Mouse (Mus musculus) erythroblast, embryonic 14.5 days (primary cell): ENCODE data around the gene Gcdh. TPM values are rescaled to one million over a fixed set of nuclear protein-coding genes. Genes with fewer than 3 reads are reported as not detected.

Source experiments
- H3K27me3 ChIP-seq: 2 replicates; pipeline ENCODE4 v1.6.1; 2012; ENCODE audit warnings: inconsistent platforms; ENCODE audit not compliant: control insufficient read depth
- H3K36me3 ChIP-seq: 2 replicates; pipeline ENCODE4 v1.6.1; 2012; ENCODE audit warnings: mild to moderate bottlenecking, inconsistent platforms; ENCODE audit not compliant: control insufficient read depth
- H3K4me1 ChIP-seq: 2 replicates; pipeline ENCODE4 v1.6.1; 2012; ENCODE audit warnings: inconsistent platforms; ENCODE audit not compliant: control insufficient read depth
- H3K4me3 ChIP-seq: replicated peaks from 2 replicates; pipeline ENCODE3; 2012; ENCODE audit warnings: moderate library complexity, mild to moderate bottlenecking, inconsistent platforms
- H3K9me3 ChIP-seq: 2 replicates; pipeline ENCODE4 v1.6.1; 2012; ENCODE audit warnings: low read length, inconsistent platforms, mixed read lengths; ENCODE audit not compliant: control insufficient read depth
- GATA1 ChIP-seq: IDR thresholded peaks from 2 replicates; pipeline ENCODE4 v1.6.1; 2012; ENCODE audit warnings: low read length, inconsistent platforms, mixed read lengths
- TAL1 ChIP-seq: IDR thresholded peaks from 3 replicates; pipeline ENCODE4 v1.6.1; 2012; ENCODE audit warnings: low read length, inconsistent platforms, mixed read lengths
- polyA plus RNA-seq: library from polyadenylated mRNA; stranded (reverse); fragments of >175 nt; gene quantifications from 2 replicates; pipeline ENCODE4 v1.2.3, GENCODE M21; 2012

The Gcdh gene
- polyA plus RNA-seq, 1 experiment, result 15.0 TPM

- Histone ChIP-seq H3K4me1 (peaks cover 50% of the 10 kb centered on the region), H3K9me3 (no peaks in the 10 kb centered on the region), H3K4me3 (no peak overlapping the region), H3K27me3 (no peaks in the 10 kb centered on the region), H3K36me3 (peaks cover 89% of the 10 kb centered on the region)
- TF ChIP-seq GATA1 (no peak), TAL1 (no peak)
Observed at GRCm38 (mm10) chr8:84888280-84888679, 5.4 kb downstream of the Gcdh start.

DNA sequence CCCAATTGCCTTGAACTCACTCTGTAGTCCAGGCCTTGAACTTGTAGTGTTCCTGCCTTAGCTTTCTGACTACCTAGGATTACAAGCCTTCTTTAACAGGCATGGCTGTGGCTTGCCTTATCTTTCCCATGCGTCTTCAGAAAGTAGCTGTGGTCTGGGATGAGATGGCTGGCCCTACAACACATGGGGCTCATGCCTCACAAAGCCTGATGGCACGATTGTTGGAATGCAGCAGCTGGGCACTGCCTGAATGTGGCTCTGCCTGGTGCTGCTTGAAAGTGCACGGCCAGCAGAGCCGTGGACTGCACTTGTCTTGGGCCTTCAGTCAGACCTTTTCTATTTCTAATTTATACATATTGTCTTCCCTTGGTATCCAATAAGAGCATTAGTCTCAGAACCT, 9.0 kb downstream of the Gcdh start:
- H3K9me3 ChIP-seq, result no peaks in the 10 kb centered on the region
- H3K4me3 ChIP-seq, result no peak overlapping the region
- H3K4me1 ChIP-seq, result peaks cover 23% of the 10 kb centered on the region
- H3K27me3 ChIP-seq, result no peaks in the 10 kb centered on the region
- TF ChIP-seq GATA1 (no peak), TAL1 (no peak)
- H3K36me3 ChIP-seq, result peaks cover 86% of the 10 kb centered on the region

- Histone ChIP-seq H3K4me1 (peaks cover 36% of the 10 kb centered on the region), H3K9me3 (no peaks in the 10 kb centered on the region), H3K36me3 (peaks cover 63% of the 10 kb centered on the region), H3K4me3 (no peak overlapping the region), H3K27me3 (no peaks in the 10 kb centered on the region)
- no peak for TF ChIP-seq TAL1
- no peak for TF ChIP-seq GATA1
Observed at GRCm38 (mm10) chr8:84878915-84879314, 14.8 kb downstream of the Gcdh start.

DNA sequence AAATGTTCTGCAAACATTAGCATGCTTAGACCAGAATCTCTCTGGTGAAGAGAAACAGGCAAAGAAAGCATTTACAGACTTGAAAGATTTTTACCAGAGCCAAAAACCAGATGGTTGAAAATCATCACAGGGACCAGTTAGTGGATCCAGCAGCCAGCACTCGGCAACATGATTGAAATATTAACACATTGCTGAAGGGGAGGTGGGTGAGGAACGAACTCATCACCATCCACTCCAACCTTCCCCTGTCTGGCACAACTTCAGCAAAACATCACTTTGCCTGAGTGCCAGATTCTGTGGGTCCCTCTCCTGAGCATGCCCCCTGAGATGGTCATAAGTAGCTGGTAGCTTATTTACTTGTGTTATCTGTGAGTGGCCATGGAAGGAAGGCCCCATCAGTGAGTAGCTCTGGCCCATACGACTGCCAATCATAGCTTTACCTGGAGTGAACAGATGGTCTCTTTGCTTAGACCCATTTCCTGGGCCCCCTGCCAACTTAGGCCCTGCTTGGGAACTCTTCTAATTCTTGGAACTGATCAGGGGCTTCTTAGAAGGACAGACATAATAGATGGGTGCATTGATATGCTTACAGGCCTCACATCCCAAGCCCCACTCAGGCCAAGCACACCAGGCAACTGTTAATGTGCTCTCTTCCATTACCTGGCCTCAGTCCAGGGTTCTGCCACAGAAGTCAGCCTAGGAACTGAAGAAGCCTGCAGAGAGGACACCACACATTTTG, 16.3 kb downstream of the Gcdh start:
- H3K9me3 ChIP-seq, result no peaks in the 10 kb centered on the region
- H3K36me3 ChIP-seq, result peaks cover 54% of the 10 kb centered on the region
- TF ChIP-seq GATA1 (no peak), TAL1 (no peak)
- H3K27me3 ChIP-seq, result no peaks in the 10 kb centered on the region
- peaks cover 48% of the 10 kb centered on the region for H3K4me1 ChIP-seq
- no peak overlapping the region for H3K4me3 ChIP-seq

DNA sequence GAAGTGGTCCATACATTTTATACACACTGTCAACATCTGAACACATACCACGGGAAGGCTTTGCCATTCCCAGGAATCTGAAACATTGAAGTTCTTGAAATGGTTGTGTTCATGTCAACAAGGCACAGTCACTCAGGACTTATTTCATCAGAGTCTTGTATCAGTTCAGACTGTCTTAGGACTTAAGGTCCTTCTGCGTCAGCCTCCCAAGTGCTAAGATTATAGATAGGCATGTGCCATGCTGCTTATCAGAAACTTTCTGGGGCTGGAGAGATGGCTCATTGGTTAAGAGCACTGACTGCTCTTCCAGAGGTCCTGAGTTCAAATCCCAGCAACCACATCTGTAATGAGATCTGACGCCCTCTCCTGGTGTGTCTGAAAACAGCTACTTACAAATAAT, 19.4 kb downstream of the Gcdh start:
- H3K27me3 ChIP-seq, result no peaks in the 10 kb centered on the region
- H3K36me3 ChIP-seq, result peaks cover 52% of the 10 kb centered on the region
- H3K4me1 ChIP-seq, result peaks cover 66% of the 10 kb centered on the region
- H3K4me3 ChIP-seq, result no peak overlapping the region
- H3K9me3 ChIP-seq, result no peaks in the 10 kb centered on the region
- TF ChIP-seq TAL1 (no peak), GATA1 (no peak)

GRCm38 (mm10) chr8:84873016-84873415, 20.7 kb downstream of the Gcdh start:
- Histone ChIP-seq H3K9me3 (no peaks in the 10 kb centered on the region), H3K27me3 (no peaks in the 10 kb centered on the region), H3K4me3 (peak overlapping the region; percentile 80), H3K36me3 (peaks cover 63% of the 10 kb centered on the region), H3K4me1 (peaks cover 60% of the 10 kb centered on the region)
- no peak for TF ChIP-seq GATA1

GRCm38 (mm10) chr8:84872309-84872965, 21.3 kb downstream of the Gcdh start:
- Histone ChIP-seq H3K4me1 (peaks cover 56% of the 10 kb centered on the region), H3K4me3 (peak overlapping the region; percentile 80), H3K9me3 (no peaks in the 10 kb centered on the region), H3K36me3 (peaks cover 64% of the 10 kb centered on the region), H3K27me3 (no peaks in the 10 kb centered on the region)
- TF ChIP-seq TAL1 (no peak), GATA1 (no peak)

GRCm38 (mm10) chr8:84871376-84872308, 22.1 kb downstream of the Gcdh start, which contains the start of gene Syce2:
Syce2 (plus strand) TSS chr8:84872111.
- Histone ChIP-seq H3K36me3 (peaks cover 65% of the 10 kb centered on the region), H3K27me3 (no peaks in the 10 kb centered on the region), H3K4me3 (peak within 1 kb of the TSS; percentile 80), H3K9me3 (no peaks in the 10 kb centered on the region), H3K4me1 (peaks cover 50% of the 10 kb centered on the region)
- TF ChIP-seq TAL1 (no peak), GATA1 (no peak)

- Histone ChIP-seq H3K4me3 (peak within 1 kb of the TSS; percentile 88), H3K4me1 (peaks cover 43% of the 10 kb centered on the region), H3K27me3 (no peaks in the 10 kb centered on the region), H3K36me3 (peaks cover 38% of the 10 kb centered on the region), H3K9me3 (no peaks in the 10 kb centered on the region)
- no peak for TF ChIP-seq GATA1
- TF ChIP-seq TAL1, result no peak
Observed at GRCm38 (mm10) chr8:84856864-84857441, 36.8 kb downstream of the Gcdh start, which contains the start of gene Farsa. Farsa (plus strand) TSS chr8:84856989.
